ENCODE assay signal across 8 mouse cellular contexts in the genomic region with DNA sequence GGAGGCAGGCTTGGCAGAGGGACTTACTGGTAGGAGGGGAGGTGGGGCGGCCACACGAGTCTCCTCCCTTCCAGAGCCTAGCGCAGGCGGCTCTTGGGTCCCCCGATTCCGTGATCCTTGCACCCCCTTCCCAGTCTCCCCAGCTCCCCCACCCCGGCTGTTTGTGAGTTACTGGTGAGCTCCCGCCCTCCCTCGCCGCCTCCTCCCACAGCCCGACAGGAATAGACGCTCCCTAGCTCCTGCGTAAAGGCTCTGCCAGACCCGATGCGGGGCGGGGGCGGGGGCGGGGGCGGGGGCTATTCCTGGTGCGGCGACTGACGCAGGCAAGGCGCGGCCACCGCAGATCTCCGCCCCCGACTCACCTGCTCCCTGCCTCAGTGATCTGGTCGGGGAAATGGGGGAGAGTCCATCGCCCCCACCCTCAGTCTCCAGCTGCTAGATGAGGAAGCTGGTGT.
DNase-seq lines count a peak whose midpoint lies in the region; ATAC-seq and TF ChIP-seq lines count a peak whose summit lies in the region.

No protein-coding gene starts in this region.

- intact Hi-C loops in left cerebral cortex, postnatal 25 days (cut with DNase I) = loop anchor here (1.0 kb wide), 4 partner anchors 21 to 75 kb away; no protein-coding TSS in a partner anchor

- H3K9ac ChIP-seq in ES-E14 (ENCODE audit: insufficient read depth, low read depth, low read length, poor library complexity, severe bottlenecking) = 0 out of 2 replicates have a peak overlapping the region, but pooled peaks have one; percentile 8
- H3K9ac ChIP-seq in heart, embryonic 16.5 days (ENCODE audit: low read length) = peak overlapping the region; percentile 5; the same call in 1 of the 2 replicates
- no peak overlapping the region for H3K9ac ChIP-seq in stomach, embryonic 14.5 days (replicated peaks; ENCODE audit: low read depth, low read length)

- H3K27ac ChIP-seq in ES-E14 (ENCODE audit: insufficient read depth, low read depth, low read length, poor library complexity, severe bottlenecking) = no peak overlapping the region
- H3K27ac ChIP-seq in heart, embryonic 16.5 days (ENCODE audit: low read length) = no peak overlapping the region
- H3K27ac ChIP-seq in stomach, embryonic 14.5 days (ENCODE audit: low read length) = no peak overlapping the region

- peak overlapping the region; percentile 52 to 54 for H3K4me3 ChIP-seq in ES-E14 (ENCODE audit: insufficient read depth in 1 of 2, low read depth in 1 of 2, low read length in 2 of 2, poor library complexity in 1 of 2, severe bottlenecking in 1 of 2)
- peak overlapping the region; percentile 13; the same call in 1 of the 2 replicates for H3K4me3 ChIP-seq in heart, embryonic 16.5 days (ENCODE audit: low read length)
- no peak overlapping the region for H3K4me3 ChIP-seq in stomach, embryonic 14.5 days (ENCODE audit: low read depth, low read length)

- peaks cover 0 to 8% of the 10 kb centered on the region in 2 experiments; a peak in 1 of 4 replicates for H3K4me1 ChIP-seq in ES-E14 (ENCODE audit: control insufficient read depth in 2 of 2, insufficient read depth in 2 of 2, low read length in 2 of 2, poor library complexity in 1 of 2)
- 0 out of 2 replicates have a peak, but pooled peaks cover 7% of the 10 kb centered on the region for H3K4me1 ChIP-seq in heart, embryonic 16.5 days (ENCODE audit: control insufficient read depth, insufficient read depth, low read length)
- H3K4me1 ChIP-seq in stomach, embryonic 14.5 days (ENCODE audit: control insufficient read depth, insufficient read depth, low read length) = peaks cover 2% of the 10 kb centered on the region; the same call in 1 of the 2 replicates

- peaks cover 44% of the 10 kb centered on the region for H3K27me3 ChIP-seq in heart, embryonic 16.5 days (ENCODE audit: control insufficient read depth, insufficient read depth, low read length)
- 0 out of 2 replicates have a peak, but pooled peaks cover 10% of the 10 kb centered on the region for H3K27me3 ChIP-seq in stomach, embryonic 14.5 days (ENCODE audit: control insufficient read depth, insufficient read depth, low read length)

- no peaks in the 10 kb centered on the region for H3K9me3 ChIP-seq in ES-E14 (ENCODE audit: control insufficient read depth, insufficient read depth, low read depth, low read length)
- no peaks in the 10 kb centered on the region for H3K9me3 ChIP-seq in heart, embryonic 16.5 days (replicated peaks; ENCODE audit: control insufficient read depth, low read length)
- H3K9me3 ChIP-seq in stomach, embryonic 14.5 days (ENCODE audit: control insufficient read depth, low read depth, low read length) = no peaks in the 10 kb centered on the region

- peak overlapping the region; percentile 49 for H3K4me2 ChIP-seq in heart, embryonic 16.5 days (ENCODE audit: low read depth, low read length)
- peak overlapping the region; percentile 32 for H3K4me2 ChIP-seq in stomach, embryonic 14.5 days (replicated peaks; ENCODE audit: low read depth, low read length)

- no peaks in the 10 kb centered on the region for H3K36me3 ChIP-seq in ES-E14 (ENCODE audit: control insufficient read depth, insufficient read depth, low read length, poor library complexity, severe bottlenecking)
- H3K36me3 ChIP-seq in heart, embryonic 16.5 days (ENCODE audit: control insufficient read depth, insufficient read depth) = no peaks in the 10 kb centered on the region
- H3K36me3 ChIP-seq in stomach, embryonic 14.5 days (ENCODE audit: control insufficient read depth, insufficient read depth, low read length) = no peaks in the 10 kb centered on the region

- peak; percentile 69 to 72 for DNase-seq in cerebellum, postnatal 10 days
- no peak for DNase-seq in ES-E14 (ENCODE audit: low read depth, low spot score)
- peak; percentile 73 to 96 for DNase-seq in left cerebral cortex, postnatal 25 days (ENCODE audit: low spot score in 2 of 2)
- DNase-seq in embryo, embryonic 10.5 days (ENCODE audit: low spot score) = no peak
- no peak for DNase-seq in spleen, postnatal 14 days (ENCODE audit: low spot score in 2 of 2)

- in situ Hi-C loops in ES-E14 (cut with MboI; ENCODE audit: low sequenced_read_pairs in 2 of 2, unreplicated experiment in 2 of 2) = no loop called here

- 2% methylated on average over 28 of the region's 29 CpGs for WGBS in heart, embryonic 16.5 days
- WGBS in stomach, embryonic 14.5 days = 2% methylated on average over 29 of the region's 29 CpGs

- no peak for ATAC-seq in cerebellum, adult (ENCODE audit: insufficient number of reproducible peaks, low FRiP score, low TSS enrichment)
- no peak for ATAC-seq in heart, embryonic 16.5 days (replicated peaks; ENCODE audit: extremely low read depth, insufficient read depth, low FRiP score)
- ATAC-seq in stomach, embryonic 14.5 days (ENCODE audit: insufficient number of reproducible peaks, insufficient read depth, low FRiP score, low read depth) = no peak

TF ChIP-seq in ES-E14, 5 proteins besides CTCF, POLR2A, EP300 and RAD21:
- TF ChIP-seq MAFK (IDR thresholded peaks at IDR 0.05; ENCODE audit: insufficient read depth, low read depth, low read length) (no peak), CHD2 (IDR thresholded peaks at IDR 0.05; ENCODE audit: low read depth, low read length) (no peak), ZC3H11A (IDR thresholded peaks at IDR 0.05; ENCODE audit: borderline replicate concordance, low read depth, low read length) (no peak), ZNF384 (IDR thresholded peaks at IDR 0.05; ENCODE audit: low read depth, low read length) (no peak), HCFC1 (IDR thresholded peaks at IDR 0.05; ENCODE audit: borderline replicate concordance, insufficient read depth, low read length) (no peak)

Comparison
In these comparisons a context has a peak if more than half of its experiments do, and no peak if none do; other contexts are left out.
1. DNase-seq: peak in cerebellum, postnatal 10 days (2 of 2) and left cerebral cortex, postnatal 25 days (2 of 2); none in ES-E14 (single experiment), embryo, embryonic 10.5 days (single experiment) and spleen, postnatal 14 days (0 of 2).